Mouse (Mus musculus) lung, postnatal 0 days (tissue): ENCODE data around the gene Zfp57. TPM values are rescaled to one million over a fixed set of nuclear protein-coding genes. Genes with fewer than 3 reads are reported as not detected.
A peak's percentile ranks its signal among the peaks of the same experiment; 100 is the strongest.

Experiments
- ATAC-seq: fragments of 200-750 bp; cut with Nextera tagmentation; 2 replicates; pipeline ENCODE4 v1.8.0; 2017; ENCODE audit warnings: moderate library complexity
- DNase-seq: peaks from one replicate; pipeline ENCODE4 v3.0.0-alpha.2; 2016; ENCODE audit warnings: low spot score
- H3K27ac ChIP-seq: fragments of 300-500 bp; sonication (generic); 2 replicates; pipeline ENCODE4 v1.5.1; 2014; ENCODE audit warnings: antibody characterized with exemption, mild to moderate bottlenecking, low read length, mixed read lengths
- H3K27me3 ChIP-seq: fragments of 300-500 bp; sonication (generic); replicated peaks from 2 replicates; pipeline ENCODE4 v1.6.1; 2014; ENCODE audit warnings: low read length, mixed read lengths; ENCODE audit not compliant: insufficient read depth
- H3K36me3 ChIP-seq: fragments of 300-500 bp; sonication (generic); 2 replicates; pipeline ENCODE4 v1.6.1; 2014; ENCODE audit warnings: low read length, mixed read lengths; ENCODE audit not compliant: insufficient read depth
- H3K4me1 ChIP-seq: fragments of 300-500 bp; sonication (generic); 2 replicates; pipeline ENCODE4 v1.6.1; 2014; ENCODE audit warnings: antibody characterized with exemption, low read depth, low read length, mixed read lengths; ENCODE audit not compliant: insufficient read depth
- H3K4me2 ChIP-seq: fragments of 300-500 bp; sonication (generic); replicated peaks from 2 replicates; pipeline ENCODE4 v1.6.1; 2014; ENCODE audit warnings: low read depth, mild to moderate bottlenecking, low read length, moderate library complexity, mixed read lengths
- H3K4me3 ChIP-seq: fragments of 300-500 bp; sonication (generic); 2 replicates; pipeline ENCODE4 v1.5.1; 2014; ENCODE audit warnings: low read depth, low read length
- H3K9ac ChIP-seq: fragments of 300-500 bp; sonication (generic); replicated peaks from 2 replicates; pipeline ENCODE4 v1.6.1; 2014; ENCODE audit warnings: low read depth, mild to moderate bottlenecking
- H3K9me3 ChIP-seq: fragments of 300-500 bp; sonication (generic); 2 replicates; pipeline ENCODE4 v1.6.1; 2016; ENCODE audit warnings: low read length, mixed read lengths
- CTCF ChIP-seq: IDR thresholded peaks from 2 replicates; pipeline ENCODE4 v1.5.1; 2016; ENCODE audit warnings: antibody characterized with exemption, mild to moderate bottlenecking
- EP300 ChIP-seq: IDR thresholded peaks from 2 replicates; pipeline ENCODE4 v1.6.1; 2016; ENCODE audit warnings: antibody characterized with exemption, mild to moderate bottlenecking, control low read depth
- WGBS: fragments of 180-500 bp; shearing (Covaris S2); extraction: QIAGEN DNeasy Blood & Tissue Kit; methylation state at CpG from one replicate; pipeline ENCODE4 v1.1.7; 2014; 5-methylcytosine and 5-hydroxymethylcytosine counted together
- polyA plus RNA-seq: library from polyadenylated mRNA; unstranded; fragments of >200 nt; fragmentation: Nextera tagmentation; extraction: Ambion mirVana; gene quantifications from 2 replicates; pipeline ENCODE4 v1.2.1, GENCODE M21; 2015

Zfp57 gene
- polyA plus RNA-seq, 1 experiment from 2014 or later = 35.6 TPM

DNA sequence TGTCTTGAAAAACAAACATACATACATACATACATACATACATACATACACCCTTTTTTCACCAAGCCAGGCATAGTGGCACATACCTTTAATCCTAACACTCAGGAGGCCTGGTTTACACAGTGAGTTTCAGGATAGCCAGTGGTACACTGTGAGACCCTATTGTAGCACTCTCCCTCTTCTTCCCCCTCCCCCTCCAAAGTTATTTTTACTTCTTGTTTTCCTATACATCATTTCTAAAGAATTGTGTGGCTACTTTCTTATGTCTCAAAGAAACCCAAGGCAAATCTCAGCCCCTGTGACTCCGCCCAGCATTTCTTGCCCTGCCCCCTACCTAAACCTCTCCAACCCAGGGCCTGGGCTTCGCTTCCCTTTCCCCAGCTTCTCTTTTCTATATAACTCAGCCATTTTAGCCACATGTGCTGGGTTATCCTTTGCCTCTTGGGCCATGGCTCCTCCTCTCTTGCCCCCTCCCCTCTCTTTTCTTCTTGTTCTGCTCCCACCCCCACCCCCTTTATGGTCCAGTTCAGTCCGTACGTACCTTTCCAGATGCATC, 7.1 kb upstream of the Zfp57 start:
- no peak overlapping the region for H3K4me2 ChIP-seq
- WGBS = 76% methylated on average over 4 of the region's 4 CpGs
- no peak overlapping the region for H3K27ac ChIP-seq
- H3K4me3 ChIP-seq = no peak overlapping the region
- H3K4me1 ChIP-seq = no peaks in the 10 kb centered on the region
- no peaks in the 10 kb centered on the region for H3K36me3 ChIP-seq
- no peaks in the 10 kb centered on the region for H3K27me3 ChIP-seq
- H3K9me3 ChIP-seq = no peaks in the 10 kb centered on the region
- no peak overlapping the region for H3K9ac ChIP-seq
- no peak for TF ChIP-seq EP300
- TF ChIP-seq CTCF = no peak
- ATAC-seq (no peak), DNase-seq (no peak)

DNA sequence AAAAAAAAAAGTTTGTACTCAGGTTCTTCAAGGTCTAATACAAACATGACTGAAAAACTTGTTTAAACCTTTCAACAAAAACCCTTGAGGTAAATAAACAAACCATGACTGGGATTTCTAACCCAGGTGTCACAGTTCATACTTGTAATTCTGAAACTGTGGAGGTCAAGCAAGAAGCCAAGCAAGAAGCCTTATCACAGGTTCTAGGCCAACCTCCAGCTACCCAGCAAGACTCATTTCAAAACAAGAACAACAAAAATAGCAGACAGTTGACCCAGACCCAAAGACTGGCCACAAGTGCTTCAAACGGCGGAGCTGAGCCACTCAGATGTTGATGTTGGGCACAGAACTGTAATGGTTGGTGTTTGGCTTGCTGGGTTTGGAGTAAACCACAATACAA, 6.4 kb upstream of the Zfp57 start:
- DNase-seq (peak; percentile 27), ATAC-seq (no peak)
- H3K9ac ChIP-seq = no peak overlapping the region
- no peaks in the 10 kb centered on the region for H3K4me1 ChIP-seq
- H3K9me3 ChIP-seq = no peaks in the 10 kb centered on the region
- no peak overlapping the region for H3K27ac ChIP-seq
- no peak for TF ChIP-seq CTCF
- no peak for TF ChIP-seq EP300
- no peak overlapping the region for H3K4me2 ChIP-seq
- no peaks in the 10 kb centered on the region for H3K36me3 ChIP-seq
- 63% methylated on average over 2 of the region's 2 CpGs for WGBS
- H3K27me3 ChIP-seq = no peaks in the 10 kb centered on the region
- H3K4me3 ChIP-seq = no peak overlapping the region

- no peak overlapping the region for H3K27ac ChIP-seq
- ATAC-seq (no peak), DNase-seq (no peak)
- no peaks in the 10 kb centered on the region for H3K27me3 ChIP-seq
- H3K4me1 ChIP-seq = no peaks in the 10 kb centered on the region
- H3K36me3 ChIP-seq = no peaks in the 10 kb centered on the region
- no peak overlapping the region for H3K4me2 ChIP-seq
- no peak overlapping the region for H3K9ac ChIP-seq
- 54% methylated on average over 3 of the region's 3 CpGs for WGBS
- no peak overlapping the region for H3K4me3 ChIP-seq
- no peak for TF ChIP-seq CTCF
- no peak for TF ChIP-seq EP300
- H3K9me3 ChIP-seq = no peaks in the 10 kb centered on the region
Observed at GRCm38 (mm10) chr17:36995448-36995847, 5.5 kb upstream of the Zfp57 start.

GRCm38 (mm10) chr17:36997033-36997735, 3.8 kb upstream of the Zfp57 start:
- 26% methylated on average over 7 of the region's 7 CpGs for WGBS

DNA sequence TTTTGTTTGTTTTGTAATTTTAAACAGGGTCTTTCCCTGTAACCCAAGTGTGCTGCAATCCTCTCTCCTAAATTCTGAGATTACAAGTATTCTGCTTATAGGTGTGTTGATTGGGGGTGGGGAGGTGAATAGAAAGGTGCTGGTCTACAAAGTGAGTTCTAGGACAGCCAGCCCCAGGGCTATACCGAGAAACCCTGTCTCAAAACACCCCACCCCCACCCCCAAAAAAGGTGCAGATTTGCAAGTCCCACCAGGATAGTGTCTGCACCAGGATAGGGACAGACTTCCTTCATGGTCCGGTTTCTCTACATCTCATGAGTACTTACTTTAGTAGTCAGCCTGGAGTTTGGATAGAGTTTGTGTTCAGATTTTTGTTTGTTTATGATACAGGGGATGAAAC, 2.5 kb upstream of the Zfp57 start:
- 62% methylated on average over 2 of the region's 2 CpGs for WGBS

More at GRCm38 (mm10) chr17:36997033-36997735, 3.8 kb upstream of the Zfp57 start:
- Histone ChIP-seq H3K4me3 (no peak overlapping the region), H3K36me3 (no peaks in the 10 kb centered on the region), H3K9me3 (no peaks in the 10 kb centered on the region), H3K4me2 (no peak overlapping the region), H3K4me1 (no peaks in the 10 kb centered on the region), H3K9ac (no peak overlapping the region), H3K27me3 (no peaks in the 10 kb centered on the region), H3K27ac (no peak overlapping the region)
- peak; percentile 93 for TF ChIP-seq CTCF
- TF ChIP-seq EP300 = 0 out of 2 replicates have a peak, but pooled peaks have one; percentile 19
- ATAC-seq = peak; percentile 77
- DNase-seq = peak; percentile 86

DNA sequence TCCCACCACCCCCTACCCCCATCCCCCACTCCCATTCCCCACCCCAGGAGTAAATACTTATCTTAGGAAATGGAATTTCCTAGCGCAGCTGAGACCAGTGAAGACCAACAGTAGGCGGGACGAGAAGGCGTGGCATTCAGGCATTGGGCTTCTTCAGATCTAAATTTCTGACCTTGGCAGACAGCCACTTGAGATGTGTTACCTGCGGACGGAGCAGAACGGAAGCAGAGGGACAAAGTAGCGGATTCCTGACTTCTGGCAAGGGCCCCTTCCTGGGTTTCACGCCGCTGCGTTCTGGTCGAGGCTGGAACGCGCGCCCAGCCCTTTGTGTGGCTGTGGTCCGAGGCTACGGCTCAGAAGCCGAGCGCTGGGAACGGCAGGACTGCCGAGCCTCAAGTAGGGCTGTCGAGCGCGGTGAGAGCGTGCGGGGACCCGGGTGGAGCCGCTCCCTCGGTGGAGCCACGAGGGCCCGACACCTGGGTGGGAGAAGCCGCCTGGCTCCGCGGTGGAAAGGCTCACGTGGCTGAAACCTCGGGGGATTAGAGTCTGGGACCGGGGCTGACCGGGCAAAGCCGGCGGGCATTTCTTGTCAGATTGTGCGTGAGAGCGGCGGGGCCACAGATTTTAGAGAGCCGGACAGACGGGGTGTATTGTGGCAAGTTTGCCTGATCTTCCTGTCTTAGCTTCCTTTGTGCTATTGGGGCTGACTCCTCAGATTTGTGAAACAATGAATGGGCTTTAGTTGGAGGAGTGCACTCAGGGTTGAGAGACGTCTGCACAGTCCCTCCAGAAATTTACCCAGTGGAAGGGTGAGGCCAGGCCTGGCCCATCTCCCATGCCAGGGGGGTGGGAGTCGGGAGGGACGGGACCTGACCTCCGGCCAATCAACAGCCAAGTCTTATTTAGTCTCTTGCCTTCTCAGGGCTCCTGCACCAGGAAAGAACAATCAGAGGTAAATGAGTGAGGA, 1.7 kb downstream of the Zfp57 start:
- peak; percentile 93 for DNase-seq
- TF ChIP-seq EP300 = 0 out of 2 replicates have a peak, but pooled peaks have one; percentile 21
- TF ChIP-seq CTCF = no peak

More for the DNA sequence above, 2.5 kb upstream of the Zfp57 start:
- Histone ChIP-seq H3K36me3 (no peaks in the 10 kb centered on the region), H3K4me2 (no peak overlapping the region), H3K4me1 (peaks cover 5% of the 10 kb centered on the region), H3K27ac (no peak overlapping the region), H3K27me3 (no peaks in the 10 kb centered on the region), H3K4me3 (no peak overlapping the region), H3K9ac (no peak overlapping the region), H3K9me3 (no peaks in the 10 kb centered on the region)
- no peak for TF ChIP-seq CTCF
- no peak for TF ChIP-seq EP300
- ATAC-seq = no peak
- no peak for DNase-seq

More for the DNA sequence above, 1.7 kb downstream of the Zfp57 start:
- Histone ChIP-seq H3K27me3 (no peaks in the 10 kb centered on the region), H3K9me3 (no peaks in the 10 kb centered on the region), H3K27ac (peak overlapping the region; percentile 90), H3K4me1 (peaks cover 6% of the 10 kb centered on the region), H3K36me3 (0 out of 2 replicates have a peak, but pooled peaks cover 2% of the 10 kb centered on the region), H3K4me2 (peak overlapping the region; percentile 93), H3K4me3 (peak overlapping the region; percentile 65), H3K9ac (peak overlapping the region; percentile 82)
- ATAC-seq = peak; percentile 94
- under 1% methylated on average over 49 of the region's 49 CpGs for WGBS
